Mouse (Mus musculus) layer of hippocampus, postnatal 25 days (tissue): ENCODE results near the gene Bub3. TPM values are rescaled to one million over a fixed set of nuclear protein-coding genes. Genes with fewer than 3 reads are reported as not detected.

ENCODE experiments used
- DNase-seq, 2 experiments: peaks; one replicate each; pipeline ENCODE4 v3.0.0; 2022; ENCODE audit warnings: mixed read lengths in 2 of 2, low spot score in 1 of 2; ENCODE audit errors: extremely low spot score in 1 of 2
- total RNA-seq, 2 experiments: library from RNA; stranded (reverse); gene quantifications; 2 replicates each; pipeline ENCODE4 v1.2.3; 2021

Bub3 gene
- total RNA-seq, 2 experiments from 2014 or later: 56.3 to 57.6 TPM

GRCm38 (mm10) chr7:131555301-131556081 is 4.5 kb upstream of the Bub3 start:
- DNase-seq: no peak

GRCm38 (mm10) chr7:131556116-131556515 is 3.9 kb upstream of the Bub3 start:
- no peak for DNase-seq

GRCm38 (mm10) chr7:131556541-131557271 is 3.3 kb upstream of the Bub3 start:
- DNase-seq: no peak

GRCm38 (mm10) chr7:131557751-131558150 is 2.3 kb upstream of the Bub3 start:
- no peak for DNase-seq

GRCm38 (mm10) chr7:131560697-131561042 is 648 bp downstream of the Bub3 start:
- DNase-seq: no peak

- no peak for DNase-seq
These were observed 15.2 kb downstream of the Bub3 start for GRCm38 (mm10) chr7:131575246-131575645.

GRCm38 (mm10) chr7:131582178-131582577 is 22.2 kb downstream of the Bub3 start:
- DNase-seq: no peak

GRCm38 (mm10) chr7:131585551-131585950 is 25.5 kb downstream of the Bub3 start:
- no peak for DNase-seq

- DNase-seq: no peak
These were observed 37.9 kb downstream of the Bub3 start for GRCm38 (mm10) chr7:131597779-131598482.

- DNase-seq: peak; percentile 32 to 54
These were observed 38.4 kb downstream of the Bub3 start for GRCm38 (mm10) chr7:131598483-131598824.

- DNase-seq: no peak
These were observed 42.1 kb downstream of the Bub3 start for GRCm38 (mm10) chr7:131602106-131602505.

- DNase-seq: no peak
These were observed 43.2 kb downstream of the Bub3 start for GRCm38 (mm10) chr7:131603186-131603585.

GRCm38 (mm10) chr7:131604946-131605345 is 44.9 kb downstream of the Bub3 start:
- DNase-seq: no peak

GRCm38 (mm10) chr7:131605481-131605880 is 45.5 kb downstream of the Bub3 start:
- DNase-seq: no peak

- DNase-seq: no peak
These were observed 48.0 kb downstream of the Bub3 start for GRCm38 (mm10) chr7:131608049-131608448.

- DNase-seq: no peak
These were observed 49.7 kb downstream of the Bub3 start for GRCm38 (mm10) chr7:131609677-131610076.

Other genes starting within 250 kb of the Bub3 start
- gene Cuzd1, start 237.9 kb upstream of the Bub3 start, total RNA-seq: not detected
- gene Fam24b, start 230.7 kb upstream of the Bub3 start, total RNA-seq: not detected
- not detected for gene Fam24a, start 226.4 kb upstream of the Bub3 start, total RNA-seq
- gene 2310057M21Rik, start 197.5 kb upstream of the Bub3 start, total RNA-seq: 10 to 100 TPM; 31.4 to 32.1 TPM
- gene Pstk, start 189.1 kb upstream of the Bub3 start, total RNA-seq: 10 to 100 TPM; 47.9 to 57.1 TPM
- 10 to 100 TPM; 47.5 to 51.2 TPM for gene Ikzf5, start 149.7 kb upstream of the Bub3 start, total RNA-seq
- gene Acadsb, start 149.6 kb upstream of the Bub3 start, total RNA-seq: 10 to 100 TPM; 75.5 to 78.6 TPM
- not detected for gene Hmx3, start 17.4 kb upstream of the Bub3 start, total RNA-seq
- gene Hmx2, start 11.4 kb upstream of the Bub3 start, total RNA-seq: not detected